Mouse (Mus musculus) G1E-ER4 (cell line): ENCODE measurements around the gene Meis1. TPM values are rescaled to one million over a fixed set of nuclear protein-coding genes. Genes with fewer than 3 reads are reported as not detected.

Experiments used
- GATA1 ChIP-seq: IDR thresholded peaks from one replicate; pipeline ENCODE4 v1.8.0; 2012; ENCODE audit warnings: low read length, inconsistent platforms
- polyA plus RNA-seq: library from polyadenylated mRNA; stranded (reverse); fragments of >175 nt; gene quantifications from 2 replicates; pipeline ENCODE4 v1.2.3, GENCODE M21; 2012

Meis1 gene
- polyA plus RNA-seq, 1 experiment: 4.1 TPM

DNA sequence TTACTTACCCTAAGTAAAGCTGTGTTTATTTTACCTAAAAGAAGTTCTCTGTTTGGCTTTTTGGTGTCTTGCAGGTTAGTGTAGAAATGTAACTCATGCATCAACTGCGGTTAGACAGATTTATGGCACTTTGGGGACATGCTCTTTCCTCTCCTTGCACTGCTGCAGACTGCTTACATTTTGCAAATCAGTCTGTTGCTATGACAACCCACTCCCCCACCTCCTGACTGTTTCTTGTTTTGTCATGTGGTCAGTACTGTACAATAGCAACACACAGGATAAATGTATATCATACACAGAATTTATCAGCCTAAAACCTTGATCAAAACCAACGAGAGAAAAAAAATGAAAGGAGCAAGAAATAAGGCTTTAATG, 135.3 kb downstream of the Meis1 start:
- TF ChIP-seq GATA1: no peak

DNA sequence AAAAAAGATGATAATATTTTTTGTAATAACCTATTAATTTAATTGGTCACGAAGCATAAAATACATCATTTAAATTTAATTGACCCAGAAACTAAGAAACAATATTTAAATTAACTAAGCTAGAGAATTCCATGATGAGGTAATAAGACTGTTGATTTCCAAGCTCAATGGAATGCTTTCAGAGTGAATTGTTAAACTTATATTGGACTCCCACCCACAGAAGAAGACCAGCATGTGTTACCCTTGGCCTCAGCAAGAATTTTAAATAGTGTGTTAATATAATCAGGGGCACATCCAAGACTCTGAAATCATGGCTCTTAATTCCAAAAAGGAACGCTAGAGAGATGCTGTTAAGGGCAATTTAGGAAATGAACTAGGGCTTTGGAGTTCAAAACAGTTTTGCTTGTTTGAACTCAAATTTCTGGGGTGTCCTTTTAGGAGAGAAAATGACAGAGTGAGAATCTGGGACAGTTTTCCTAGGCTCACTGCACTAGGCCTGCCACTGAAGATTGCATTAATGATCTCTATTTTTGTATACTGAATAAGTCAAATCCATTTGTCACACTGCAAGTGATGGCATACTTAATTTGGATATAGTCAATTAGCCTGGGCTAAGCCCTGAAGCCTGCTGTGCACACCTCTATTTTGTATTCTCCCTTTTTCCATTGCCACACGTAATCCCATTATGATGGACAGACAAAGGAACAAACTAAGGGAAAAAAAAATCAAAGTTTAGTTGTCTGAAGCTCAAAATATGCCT, 135.9 kb downstream of the Meis1 start:
- no peak for TF ChIP-seq GATA1

DNA sequence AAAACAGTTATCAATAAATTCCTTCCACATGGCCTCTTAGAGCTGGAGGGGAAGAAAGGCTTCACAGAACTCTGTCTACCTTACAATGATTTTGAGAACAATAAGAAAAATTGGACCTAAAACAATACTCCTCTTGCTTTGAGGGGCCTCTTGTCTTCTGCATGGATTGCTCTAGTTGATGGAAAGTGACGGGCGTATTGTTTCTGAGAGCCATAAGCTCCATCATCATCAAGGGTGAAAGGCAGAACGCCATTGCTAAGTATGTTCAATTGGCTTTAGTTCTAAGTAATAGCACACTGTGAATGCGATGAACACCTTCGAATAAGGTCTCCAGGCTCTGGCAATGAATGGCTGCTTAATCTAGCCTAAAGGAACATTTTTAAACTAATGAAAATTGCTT, 136.5 kb downstream of the Meis1 start:
- no peak for TF ChIP-seq GATA1

DNA sequence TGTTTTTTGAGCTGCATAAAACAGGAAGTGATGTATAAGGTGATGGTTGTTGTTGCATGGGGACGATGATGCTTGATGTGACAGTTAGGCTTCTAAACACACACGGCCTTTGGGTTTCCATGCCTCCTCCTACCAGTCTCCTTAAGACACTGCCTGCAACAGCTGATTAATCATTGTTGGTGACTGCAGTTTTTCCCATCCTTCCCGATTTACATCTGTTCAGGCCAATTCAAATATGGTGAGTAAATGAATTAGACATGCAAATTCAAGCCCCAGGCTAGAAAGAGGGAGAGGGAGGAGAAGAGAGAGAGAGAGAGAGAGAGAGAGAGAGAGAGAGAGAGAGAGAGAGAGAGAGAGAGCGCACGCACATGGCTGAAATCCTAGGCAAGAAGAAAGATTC, 138.0 kb downstream of the Meis1 start:
- TF ChIP-seq GATA1: no peak

DNA sequence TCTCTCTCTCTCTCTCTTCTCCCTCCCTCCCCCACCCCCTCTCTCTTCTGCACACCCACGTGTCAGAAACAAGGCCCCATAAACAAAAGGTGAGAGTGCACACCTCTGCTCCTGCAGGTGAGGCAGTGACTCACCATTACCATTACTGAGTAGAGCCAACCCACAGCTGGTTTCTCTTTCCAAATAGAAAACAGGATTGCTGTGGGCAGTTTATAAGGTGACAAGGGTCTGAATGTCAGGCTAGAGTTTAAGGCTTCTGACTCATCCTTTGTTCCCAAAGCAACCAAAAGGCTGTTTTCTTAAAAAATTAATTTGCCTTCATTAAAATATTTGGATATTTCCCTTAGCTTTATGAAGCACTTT, 139.3 kb downstream of the Meis1 start:
- no peak for TF ChIP-seq GATA1

DNA sequence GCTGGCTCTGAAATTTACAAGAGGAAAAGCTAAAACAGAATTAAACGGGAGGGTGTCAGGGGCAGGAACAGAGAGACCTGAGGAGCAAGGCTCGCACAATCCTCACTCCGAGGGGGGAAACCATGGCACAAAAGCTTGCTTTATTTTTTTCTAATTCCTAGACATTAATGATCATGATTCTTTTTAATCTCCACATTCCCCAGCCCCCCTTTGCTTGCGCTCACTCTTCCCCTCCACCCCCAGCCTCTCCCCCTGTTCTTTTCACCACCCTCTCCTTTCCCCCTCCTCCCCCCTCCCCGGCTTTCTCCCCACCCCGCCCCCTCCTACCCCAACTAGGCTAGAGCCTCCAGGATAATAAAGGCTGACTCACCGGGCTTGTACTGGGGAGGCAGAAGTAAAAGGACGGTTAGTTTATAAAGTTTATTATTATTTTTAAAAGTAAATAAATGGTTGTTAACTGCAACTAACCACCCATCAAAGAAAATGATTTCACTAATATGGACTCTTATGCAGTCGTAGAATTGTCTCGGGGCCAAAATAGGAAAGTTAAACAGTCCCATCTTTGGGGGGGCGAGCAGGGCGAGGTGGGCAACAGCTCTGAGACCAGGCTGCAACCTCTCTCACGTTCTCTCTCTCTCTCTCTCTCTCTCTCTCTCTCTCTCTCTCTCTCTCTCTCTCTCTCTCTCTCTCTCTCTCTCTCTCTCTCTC, 139.9 kb downstream of the Meis1 start:
- TF ChIP-seq GATA1: no peak

DNA sequence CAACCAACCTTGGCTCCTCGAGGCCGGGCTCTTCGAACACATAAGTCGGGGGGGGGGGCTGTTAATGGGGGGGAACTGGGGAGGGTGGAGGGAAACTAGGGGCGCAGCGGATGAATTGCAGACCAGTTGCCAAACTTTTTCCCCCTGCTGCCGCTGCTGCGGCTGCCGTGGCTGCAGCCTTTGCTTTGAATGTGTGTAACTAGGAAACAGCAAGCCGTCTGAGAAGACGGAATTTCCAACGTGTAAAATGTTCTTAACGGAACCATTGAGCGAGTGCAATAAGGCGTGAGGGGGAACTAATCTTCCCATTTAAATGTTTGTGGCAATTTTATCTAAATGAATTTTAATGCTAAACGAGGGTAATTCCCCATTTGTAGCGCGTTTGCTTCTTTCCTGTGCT, 140.8 kb downstream of the Meis1 start:
- TF ChIP-seq GATA1: no peak

DNA sequence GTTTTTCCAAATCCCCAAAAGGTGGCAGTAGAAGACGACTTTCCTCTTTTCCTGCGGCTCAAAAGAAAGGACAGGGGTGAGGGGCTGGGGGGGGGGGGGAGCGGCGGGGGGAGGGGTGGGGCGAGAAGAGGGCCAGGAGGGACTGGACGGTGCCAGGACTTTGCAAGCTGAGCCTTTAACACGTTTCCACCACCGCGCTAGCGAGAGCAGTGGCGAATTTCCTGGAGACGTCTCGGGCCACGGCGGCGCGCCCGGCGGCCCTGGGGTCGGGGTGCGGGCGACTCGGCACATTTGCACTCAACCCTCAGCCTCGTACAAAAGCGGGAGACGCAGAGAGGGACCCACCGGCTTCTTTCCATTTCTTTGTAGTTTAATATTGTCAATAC, 141.2 kb downstream of the Meis1 start:
- TF ChIP-seq GATA1: no peak

DNA sequence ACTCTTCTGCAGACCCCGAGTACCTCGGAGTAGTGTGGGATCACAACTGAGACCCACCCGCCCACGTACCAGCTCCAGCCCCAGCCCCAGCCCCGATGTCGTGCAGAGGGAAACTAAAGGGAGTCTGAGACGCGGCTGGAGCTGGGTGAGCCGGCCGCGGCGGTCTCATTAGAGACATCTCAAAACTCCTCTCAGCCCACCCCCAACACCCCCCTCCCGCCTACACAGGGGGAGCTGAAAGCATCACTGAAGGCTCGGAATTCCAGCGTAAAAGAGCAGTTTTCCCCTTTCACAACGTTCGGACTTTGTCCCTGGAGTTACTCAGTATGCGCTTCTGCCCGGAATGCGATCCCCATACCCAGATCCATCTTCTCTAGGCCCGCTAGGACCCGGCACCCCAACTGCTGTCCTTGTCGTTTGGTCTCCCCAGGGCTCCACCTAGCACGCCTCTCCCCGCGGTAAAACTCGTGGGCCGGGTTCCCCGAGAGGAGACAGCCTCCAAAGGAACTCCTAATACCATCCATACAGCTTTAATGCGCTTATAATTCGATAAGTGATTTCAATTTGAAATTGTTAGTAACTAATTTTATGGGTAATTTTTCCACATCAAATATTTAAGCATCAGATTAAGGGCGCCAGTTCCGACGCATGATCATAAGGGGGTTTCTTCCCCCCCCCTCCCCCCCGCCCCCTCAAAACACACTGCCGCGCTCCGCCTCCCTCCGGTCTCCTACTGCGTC, 141.7 kb downstream of the Meis1 start:
- no peak for TF ChIP-seq GATA1

DNA sequence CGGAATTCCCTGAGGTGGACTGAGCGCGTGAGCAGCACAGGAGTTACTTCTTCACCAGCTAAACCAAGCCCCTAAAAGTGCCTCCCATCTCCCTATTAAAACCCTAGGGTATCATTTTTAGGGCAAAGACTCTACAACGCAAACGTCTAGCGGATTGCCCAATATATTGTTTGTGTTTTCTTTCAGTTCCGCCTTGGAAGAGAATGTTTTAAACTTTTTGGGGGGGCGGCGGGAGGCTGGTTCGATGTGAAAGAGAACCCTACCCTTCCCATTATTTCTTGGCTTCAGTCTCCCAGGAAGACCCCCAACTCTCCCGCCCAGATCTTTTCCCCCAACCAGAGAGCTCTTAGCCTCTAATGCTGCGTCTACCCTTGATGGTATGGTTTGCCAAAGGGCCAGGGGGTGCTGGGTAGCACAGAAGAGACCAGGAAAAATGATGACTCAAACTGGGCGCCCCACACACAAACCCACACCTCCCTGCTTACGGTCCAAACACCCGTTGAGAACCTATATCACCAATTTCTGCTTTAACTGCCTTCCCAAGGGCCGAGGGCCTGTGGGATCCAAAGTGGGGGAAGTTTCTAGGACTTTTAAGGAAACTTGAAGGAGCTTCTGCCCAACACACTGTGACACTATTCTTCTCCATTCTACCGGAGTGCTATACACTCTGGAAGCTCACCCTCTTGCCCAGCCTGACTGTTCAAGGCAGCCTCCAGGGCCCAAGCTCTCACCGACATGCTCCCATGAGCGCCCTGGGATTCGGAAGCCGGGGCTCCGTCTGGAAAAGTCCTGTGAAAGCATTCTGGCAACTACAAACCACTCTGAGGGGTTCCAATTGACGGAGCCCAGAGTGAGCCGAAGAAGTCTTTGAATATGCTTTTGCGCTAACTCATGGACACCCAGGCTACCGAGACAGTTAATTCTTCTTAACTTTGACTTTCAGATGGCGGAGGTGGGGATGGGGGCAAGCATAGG, 142.6 kb downstream of the Meis1 start:
- no peak for TF ChIP-seq GATA1

DNA sequence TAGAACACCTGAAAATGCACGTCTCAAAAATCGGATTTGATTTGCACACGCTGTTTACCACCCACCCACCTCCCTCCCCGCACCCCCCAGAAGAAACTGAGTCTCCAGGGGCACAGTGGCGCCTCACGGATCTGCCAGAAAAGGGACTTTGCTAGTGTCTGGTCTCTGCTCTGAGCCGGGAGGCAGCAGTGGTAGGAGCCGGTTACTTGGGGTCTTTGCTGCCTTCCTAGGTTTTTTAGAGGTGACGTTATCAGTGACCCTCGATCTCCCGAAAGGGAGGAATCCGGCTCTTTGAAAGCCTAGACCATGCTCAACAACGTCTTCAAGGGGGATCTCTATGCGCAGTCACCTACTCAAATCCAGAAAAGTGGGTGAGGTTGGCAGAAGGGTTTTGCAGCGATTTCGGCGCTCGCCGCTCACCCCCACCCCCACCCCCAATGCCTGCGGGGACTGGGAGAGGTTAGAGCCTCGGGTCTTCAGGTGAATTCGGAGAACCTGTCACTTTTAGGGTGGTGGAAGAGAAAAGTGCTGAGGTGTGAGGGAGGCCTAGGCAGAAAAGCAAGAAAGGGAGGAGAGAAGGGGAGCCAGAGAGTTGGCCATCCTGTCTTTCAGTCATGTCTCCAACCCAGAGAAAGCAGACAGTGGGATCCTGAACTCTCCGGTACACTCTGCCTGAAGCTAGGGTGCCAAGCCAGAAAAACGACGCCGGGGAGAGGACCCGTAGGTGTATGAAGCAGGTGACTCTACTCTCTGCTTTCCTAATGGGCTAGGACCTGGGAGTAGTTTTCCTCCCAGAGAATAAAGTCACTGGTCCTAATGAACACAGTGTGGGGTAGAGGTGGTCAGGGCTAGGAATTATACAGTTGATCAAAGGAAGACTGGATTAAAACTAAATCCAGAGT, 143.5 kb downstream of the Meis1 start:
- TF ChIP-seq GATA1: no peak

DNA sequence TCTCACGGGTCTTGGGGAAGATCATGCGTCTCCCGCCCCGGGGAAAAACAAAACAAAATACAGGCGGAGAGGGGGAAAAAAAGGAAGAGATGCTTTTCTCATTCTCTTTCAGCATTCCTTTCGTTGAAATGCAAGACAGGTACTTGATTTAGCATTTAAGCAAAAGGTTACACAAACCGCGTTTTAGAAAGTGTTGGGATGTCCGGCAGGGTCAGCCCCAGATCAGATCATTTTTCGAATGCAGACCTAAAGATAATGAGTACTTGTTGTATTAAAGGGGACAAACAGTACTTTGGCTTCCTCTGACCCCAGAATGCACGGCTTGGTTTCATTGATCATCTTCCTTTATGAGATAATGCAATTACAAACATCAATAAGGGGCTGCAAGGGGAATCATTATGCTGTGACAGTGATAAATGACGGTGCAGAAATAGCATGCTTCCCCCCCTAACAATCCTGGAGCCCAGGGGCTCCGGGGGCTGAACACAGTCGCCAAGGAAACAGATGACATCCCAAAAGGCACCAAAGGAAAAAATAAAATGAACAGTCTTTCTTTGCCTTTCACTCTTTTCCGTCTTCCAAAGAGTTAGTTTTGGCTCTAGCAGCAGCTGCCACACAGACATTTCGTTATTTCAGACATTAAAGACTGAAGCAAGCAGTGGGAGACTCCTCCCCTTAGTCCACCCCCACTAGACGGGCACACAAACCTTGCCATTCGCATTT, 144.3 kb downstream of the Meis1 start:
- TF ChIP-seq GATA1: no peak

DNA sequence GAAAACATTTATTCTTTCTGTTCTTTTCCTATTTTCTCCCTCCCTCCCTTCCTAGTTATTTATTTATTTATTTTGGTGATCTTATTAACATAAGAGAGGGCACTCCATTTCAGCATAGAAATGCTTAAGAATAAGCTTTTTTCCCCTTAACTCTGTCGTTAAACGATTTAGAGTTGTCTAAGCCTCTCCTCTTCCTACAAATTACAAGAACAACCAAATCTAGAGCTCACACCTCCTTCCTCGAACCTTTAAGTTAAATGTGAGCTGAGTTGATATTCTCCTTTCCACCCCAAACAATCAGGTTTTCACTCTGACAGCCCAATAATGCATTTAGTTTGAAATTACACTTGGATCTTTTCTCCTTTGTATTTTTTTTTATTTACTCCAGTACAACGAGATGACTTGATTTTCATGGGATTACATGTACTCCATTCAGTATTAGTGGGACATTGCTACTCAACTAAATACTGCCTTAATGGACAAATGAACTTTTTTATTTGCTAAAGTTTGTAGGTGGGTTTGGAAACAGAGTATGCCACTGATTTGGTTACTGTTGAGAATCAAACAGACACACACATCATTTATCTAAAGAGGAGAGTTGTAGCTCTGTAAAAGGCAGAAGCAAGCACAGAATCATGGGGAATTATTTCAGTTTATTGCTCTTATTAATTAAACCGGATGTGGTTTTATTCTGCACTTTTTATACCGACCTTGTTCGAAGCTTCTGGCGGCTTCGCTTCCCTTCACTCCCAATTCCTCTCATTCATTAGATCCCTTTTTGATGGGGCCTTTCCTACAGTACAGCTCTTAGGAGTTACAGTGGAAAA, 145.1 kb downstream of the Meis1 start:
- no peak for TF ChIP-seq GATA1
